Mouse (Mus musculus) 416B (cell line): ENCODE results near the gene Hdac6.
A peak's percentile ranks its signal among the peaks of the same experiment; 100 is the strongest.

Source experiments
- DNase-seq: peaks from one replicate; pipeline ENCODE4 v3.0.0; 2011; ENCODE audit warnings: low read depth

Gene Hdac6

GRCm38 (mm10) chrX:7947108-7947899 lies at the start of gene Hdac6:
Gene Hdac6, minus strand, starts transcription at chrX:7947889.
- no peak for DNase-seq

GRCm38 (mm10) chrX:7993068-7993735 lies 45.5 kb upstream of the Hdac6 start:
- DNase-seq: no peak

GRCm38 (mm10) chrX:7992379-7993067 lies 44.8 kb upstream of the Hdac6 start:
- DNase-seq: no peak

- no peak for DNase-seq
These were observed 33.7 kb upstream of the Hdac6 start for GRCm38 (mm10) chrX:7981368-7981767.

- no peak for DNase-seq
These were observed 30.2 kb upstream of the Hdac6 start, which contains the start of gene Gata1 for GRCm38 (mm10) chrX:7977892-7978291. Gene Gata1, minus strand, starts transcription at chrX:7978071.

- peak; percentile 29 for DNase-seq
These were observed 23.6 kb upstream of the Hdac6 start for GRCm38 (mm10) chrX:7971292-7971691.

GRCm38 (mm10) chrX:7968899-7969298 lies 21.2 kb upstream of the Hdac6 start:
- DNase-seq: no peak

GRCm38 (mm10) chrX:7968226-7968625 lies 20.5 kb upstream of the Hdac6 start:
- peak; percentile 19 for DNase-seq

- DNase-seq: peak; percentile 5
These were observed 20.0 kb upstream of the Hdac6 start for GRCm38 (mm10) chrX:7967596-7968201.

- DNase-seq: no peak
These were observed 18.5 kb upstream of the Hdac6 start for GRCm38 (mm10) chrX:7966161-7966560.

GRCm38 (mm10) chrX:7963829-7964626 lies 16.3 kb upstream of the Hdac6 start:
- DNase-seq: peak; percentile 23

GRCm38 (mm10) chrX:7958868-7959267 lies 11.2 kb upstream of the Hdac6 start:
- DNase-seq: no peak

GRCm38 (mm10) chrX:7950091-7950490 lies 2.4 kb upstream of the Hdac6 start:
- no peak for DNase-seq

GRCm38 (mm10) chrX:7947900-7948492 lies 307 bp upstream of the Hdac6 start:
- peak; percentile 97 for DNase-seq

- DNase-seq: no peak
These were observed 2.1 kb downstream of the Hdac6 start for GRCm38 (mm10) chrX:7945618-7946017.

GRCm38 (mm10) chrX:7937667-7938066 lies 10.0 kb downstream of the Hdac6 start:
- peak; percentile 6 for DNase-seq

- peak; percentile 9 for DNase-seq
These were observed 10.8 kb downstream of the Hdac6 start for GRCm38 (mm10) chrX:7936874-7937273.

- DNase-seq: no peak
These were observed 19.4 kb downstream of the Hdac6 start, which contains the start of gene Eras for GRCm38 (mm10) chrX:7928270-7928790. Gene Eras, minus strand, starts transcription at chrX:7928607.

GRCm38 (mm10) chrX:7927116-7927515 lies 20.6 kb downstream of the Hdac6 start:
- DNase-seq: no peak

GRCm38 (mm10) chrX:7926266-7926665 lies 21.4 kb downstream of the Hdac6 start:
- DNase-seq: no peak

- DNase-seq: no peak
These were observed 25.7 kb downstream of the Hdac6 start for GRCm38 (mm10) chrX:7922032-7922431.
